Mouse (Mus musculus): ENCODE measurements at regions not wholly inside any gene's neighbourhood (a gene's known extent, or its start where the extent isn't known, plus 50 kb on each side); places are given as distances from the start of the nearest gene placed in this dataset.

- Histone ChIP-seq H3K36me3 (replicated peaks in 1 of 2; ENCODE audit: control insufficient read depth in 1 of 2, insufficient read depth in 1 of 2, low read length in 1 of 2) (no peaks in the 10 kb centered on the region), H3K4me3 (replicated peaks in 1 of 3; ENCODE audit: low read depth in 2 of 3, low read length in 2 of 3, poor library complexity in 1 of 3) (no peak overlapping the region), H3K4me1 (ENCODE audit: control insufficient read depth in 1 of 2, insufficient read depth in 2 of 2) (peaks cover 0 to 20% of the 10 kb centered on the region in 2 experiments; a peak in 2 of 4 replicates), H3K9ac (ENCODE audit: insufficient read depth, low read depth) (no peak overlapping the region), H3K4me2 (ENCODE audit: insufficient read depth, low read depth, poor library complexity, severe bottlenecking) (no peak overlapping the region), H3K27me3 (replicated peaks) (no peaks in the 10 kb centered on the region), H3K9me3 (replicated peaks; ENCODE audit: low read length) (peaks cover 3% of the 10 kb centered on the region), H3K27ac (ENCODE audit: insufficient read depth, low read depth) (no peak overlapping the region), H3K79me2 (replicated peaks; ENCODE audit: control insufficient read depth, extremely low read depth, insufficient read depth, poor library complexity, severe bottlenecking) (no peaks in the 10 kb centered on the region)
- in situ Hi-C loops (cut with MboI; ENCODE audit: low pct_ligation_motif_present, low pct_unique_long_range_greater_than_20kb, low sequenced_read_pairs): loop anchor here (25.0 kb wide), 1 partner anchor 245 kb away; no protein-coding TSS in a partner anchor
- dilution Hi-C loops (cut with MboI; ENCODE audit: extremely low pct_ligation_motif_present, extremely low pct_unique_long_range_greater_than_20kb, low sequenced_read_pairs): no loop called here
- no peak for TF ChIP-seq POLR2AphosphoS2 (IDR thresholded peaks at IDR 0.05; ENCODE audit: low read depth, low read length)
- no peak for TF ChIP-seq NRF1 (IDR thresholded peaks at IDR 0.05; ENCODE audit: low read depth, low read length)
- TF ChIP-seq NELFE (IDR thresholded peaks at IDR 0.05; ENCODE audit: low read depth, low read length): no peak
- TF ChIP-seq TBP (conservative IDR thresholded peaks at IDR 0.05; ENCODE audit: low read depth, low read length): no peak
- TF ChIP-seq MAZ (IDR thresholded peaks at IDR 0.05; ENCODE audit: low read depth, low read length): no peak
- no peak for TF ChIP-seq SMC3 (IDR thresholded peaks at IDR 0.05; ENCODE audit: low read depth, low read length)
- TF ChIP-seq MAFK (IDR thresholded peaks at IDR 0.05; ENCODE audit: insufficient replicate concordance, low read length): no peak
- TF ChIP-seq USF2 (conservative IDR thresholded peaks at IDR 0.05; ENCODE audit: low read depth, low read length): no peak
- no peak for TF ChIP-seq ELF1 (IDR thresholded peaks at IDR 0.05; ENCODE audit: low read depth, low read length)
- no peak for TF ChIP-seq IRF4 (IDR thresholded peaks at IDR 0.05; ENCODE audit: low read depth, low read length)
- TF ChIP-seq HCFC1 (IDR thresholded peaks at IDR 0.05; ENCODE audit: low read depth, low read length): no peak
- TF ChIP-seq E2F4 (IDR thresholded peaks at IDR 0.05; ENCODE audit: insufficient replicate concordance, low read depth, low read length): no peak
- no peak for TF ChIP-seq USF1 (IDR thresholded peaks at IDR 0.05; ENCODE audit: low read depth, low read length)
- no peak for TF ChIP-seq JUN (IDR thresholded peaks at IDR 0.05; ENCODE audit: insufficient read depth, low read depth, low read length)
- TF ChIP-seq ZMIZ1 (IDR thresholded peaks at IDR 0.05; ENCODE audit: low read depth, low read length): no peak
- no peak for TF ChIP-seq CHD1 (IDR thresholded peaks at IDR 0.05; ENCODE audit: low read depth, low read length)
- TF ChIP-seq RCOR1 (conservative IDR thresholded peaks at IDR 0.05; ENCODE audit: low read depth, low read length): no peak
- no peak for DNase-seq (ENCODE audit: extremely low read depth)
These were observed 118.7 kb upstream of the Ufm1 start for GRCm38 (mm10) chr3:53982311-53982710.

GRCm38 (mm10) chr3:53981585-53981984 is 118.0 kb upstream of the Ufm1 start:
- H3K79me2 ChIP-seq (replicated peaks; ENCODE audit: control insufficient read depth, extremely low read depth, insufficient read depth, poor library complexity, severe bottlenecking): no peaks in the 10 kb centered on the region
- peaks cover 3% of the 10 kb centered on the region for H3K9me3 ChIP-seq (replicated peaks; ENCODE audit: low read length)
- no peaks in the 10 kb centered on the region for H3K27me3 ChIP-seq (replicated peaks)
- H3K4me2 ChIP-seq (ENCODE audit: insufficient read depth, low read depth, poor library complexity, severe bottlenecking): no peak overlapping the region
- dilution Hi-C loops (cut with MboI; ENCODE audit: extremely low pct_ligation_motif_present, extremely low pct_unique_long_range_greater_than_20kb, low sequenced_read_pairs) (no loop called here), in situ Hi-C loops (cut with MboI; ENCODE audit: low pct_ligation_motif_present, low pct_unique_long_range_greater_than_20kb, low sequenced_read_pairs) (loop anchor here (25.0 kb wide), 1 partner anchor 244 kb away; no protein-coding TSS in a partner anchor)
- no peak overlapping the region for H3K4me3 ChIP-seq (replicated peaks in 1 of 3; ENCODE audit: low read depth in 2 of 3, low read length in 2 of 3, poor library complexity in 1 of 3)
- peaks cover 0 to 27% of the 10 kb centered on the region in 2 experiments; a peak in 2 of 4 replicates for H3K4me1 ChIP-seq (ENCODE audit: control insufficient read depth in 1 of 2, insufficient read depth in 2 of 2)
- no peak overlapping the region for H3K27ac ChIP-seq (ENCODE audit: insufficient read depth, low read depth)
- H3K36me3 ChIP-seq (replicated peaks in 1 of 2; ENCODE audit: control insufficient read depth in 1 of 2, insufficient read depth in 1 of 2, low read length in 1 of 2): no peaks in the 10 kb centered on the region
- peak; percentile 13 for DNase-seq (ENCODE audit: extremely low read depth)
- no peak overlapping the region for H3K9ac ChIP-seq (ENCODE audit: insufficient read depth, low read depth)
- no peak for TF ChIP-seq ZMIZ1 (IDR thresholded peaks at IDR 0.05; ENCODE audit: low read depth, low read length)
- TF ChIP-seq RAD21 (IDR thresholded peaks at IDR 0.05; ENCODE audit: low read depth, low read length): no peak
- no peak for TF ChIP-seq MAX (IDR thresholded peaks at IDR 0.05; ENCODE audit: low read length)
- TF ChIP-seq ZNF384 (IDR thresholded peaks at IDR 0.05; ENCODE audit: low read depth, low read length): no peak
- TF ChIP-seq MYC (IDR thresholded peaks at IDR 0.05; ENCODE audit: low read depth, low read length): no peak
- no peak for TF ChIP-seq TCF12 (IDR thresholded peaks at IDR 0.05; ENCODE audit: low read depth, low read length)
- no peak for TF ChIP-seq IRF4 (IDR thresholded peaks at IDR 0.05; ENCODE audit: low read depth, low read length)
- no peak for TF ChIP-seq PAX5 (IDR thresholded peaks at IDR 0.05; ENCODE audit: low read length)
- no peak for TF ChIP-seq HCFC1 (IDR thresholded peaks at IDR 0.05; ENCODE audit: low read depth, low read length)
